Mouse (Mus musculus): ENCODE data around the gene Zfp185. TPM values are rescaled to one million over a fixed set of nuclear protein-coding genes. Genes with fewer than 3 reads are reported as not detected.
A peak's percentile ranks its signal among the peaks of the same experiment; 100 is the strongest.

Zfp185 gene
- total and polyA plus RNA-seq, 3 experiments, result not detected

GRCm38 (mm10) chrX:73053860-73054563, 66.9 kb downstream of the Zfp185 start:
- Histone ChIP-seq H3K4me2 (ENCODE audit: insufficient read depth, low read depth, poor library complexity, severe bottlenecking) (no peak overlapping the region), H3K27me3 (replicated peaks) (no peaks in the 10 kb centered on the region), H3K27ac (ENCODE audit: insufficient read depth, low read depth) (no peak overlapping the region), H3K36me3 (replicated peaks in 1 of 2; ENCODE audit: control insufficient read depth in 1 of 2, insufficient read depth in 1 of 2, low read length in 1 of 2) (no peaks in the 10 kb centered on the region), H3K9me3 (replicated peaks; ENCODE audit: low read length) (no peaks in the 10 kb centered on the region), H3K4me1 (ENCODE audit: control insufficient read depth in 1 of 2, insufficient read depth in 2 of 2) (0 out of 4 replicates have a peak, but pooled peaks cover 0 to 4% of the 10 kb centered on the region in 2 experiments), H3K9ac (ENCODE audit: insufficient read depth, low read depth) (no peak overlapping the region), H3K4me3 (replicated peaks in 1 of 3; ENCODE audit: low read depth in 2 of 3, low read length in 2 of 3, poor library complexity in 1 of 3) (no peak overlapping the region), H3K79me2 (replicated peaks; ENCODE audit: control insufficient read depth, extremely low read depth, insufficient read depth, poor library complexity, severe bottlenecking) (no peaks in the 10 kb centered on the region)
- dilution Hi-C loops (cut with MboI; ENCODE audit: extremely low pct_ligation_motif_present, extremely low pct_unique_long_range_greater_than_20kb, low sequenced_read_pairs) (no loop called here), in situ Hi-C loops (cut with MboI; ENCODE audit: low pct_ligation_motif_present, low pct_unique_long_range_greater_than_20kb, low sequenced_read_pairs) (no loop called here)
- TF ChIP-seq ELF1 (IDR thresholded peaks at IDR 0.05; ENCODE audit: low read depth, low read length) (no peak), NELFE (IDR thresholded peaks at IDR 0.05; ENCODE audit: low read depth, low read length) (no peak), CHD1 (IDR thresholded peaks at IDR 0.05; ENCODE audit: low read depth, low read length) (no peak), SMC3 (IDR thresholded peaks at IDR 0.05; ENCODE audit: low read depth, low read length) (peak; percentile 78), USF2 (conservative IDR thresholded peaks at IDR 0.05; ENCODE audit: low read depth, low read length) (no peak), MXI1 (IDR thresholded peaks at IDR 0.05; ENCODE audit: low read depth, low read length) (no peak), ZC3H11A (IDR thresholded peaks at IDR 0.05; ENCODE audit: low read depth, low read length) (peak; percentile 99), TBP (conservative IDR thresholded peaks at IDR 0.05; ENCODE audit: low read depth, low read length) (no peak), MAFK (IDR thresholded peaks at IDR 0.05; ENCODE audit: insufficient replicate concordance, low read length) (no peak), MAX (IDR thresholded peaks at IDR 0.05; ENCODE audit: low read length) (no peak), ZMIZ1 (IDR thresholded peaks at IDR 0.05; ENCODE audit: low read depth, low read length) (no peak), MEF2A (IDR thresholded peaks at IDR 0.05; ENCODE audit: borderline replicate concordance, low read depth, low read length) (peak; percentile 57; the same call in 1 of the 2 replicates), POLR2AphosphoS2 (IDR thresholded peaks at IDR 0.05; ENCODE audit: low read depth, low read length) (no peak), GABPA (IDR thresholded peaks at IDR 0.05; ENCODE audit: insufficient replicate concordance, low read depth, low read length) (no peak), USF1 (IDR thresholded peaks at IDR 0.05; ENCODE audit: low read depth, low read length) (no peak), SIN3A (IDR thresholded peaks at IDR 0.05; ENCODE audit: low read length) (no peak), HCFC1 (IDR thresholded peaks at IDR 0.05; ENCODE audit: low read depth, low read length) (peak; percentile 49), BHLHE40 (IDR thresholded peaks at IDR 0.05; ENCODE audit: low read depth, low read length) (no peak), MAZ (IDR thresholded peaks at IDR 0.05; ENCODE audit: low read depth, low read length) (no peak), MYC (IDR thresholded peaks at IDR 0.05; ENCODE audit: low read depth, low read length) (no peak), E2F4 (IDR thresholded peaks at IDR 0.05; ENCODE audit: insufficient replicate concordance, low read depth, low read length) (no peak), JUN (IDR thresholded peaks at IDR 0.05; ENCODE audit: insufficient read depth, low read depth, low read length) (no peak), KAT2A (IDR thresholded peaks at IDR 0.05; ENCODE audit: insufficient replicate concordance, low read length) (no peak), CTCF (conservative IDR thresholded peaks at IDR 0.05 in 1 of 2, IDR thresholded peaks at IDR 0.05 in 1 of 2; ENCODE audit: low read depth in 2 of 2, low read length in 2 of 2) (peak; percentile 48 to 89), ZNF384 (IDR thresholded peaks at IDR 0.05; ENCODE audit: low read depth, low read length) (no peak), POLR2A (IDR thresholded peaks at IDR 0.05; ENCODE audit: low read depth, low read length) (no peak), PAX5 (IDR thresholded peaks at IDR 0.05; ENCODE audit: low read length) (no peak), RCOR1 (conservative IDR thresholded peaks at IDR 0.05; ENCODE audit: low read depth, low read length) (no peak), RAD21 (IDR thresholded peaks at IDR 0.05; ENCODE audit: low read depth, low read length) (peak; percentile 97), IRF4 (IDR thresholded peaks at IDR 0.05; ENCODE audit: low read depth, low read length) (peak; percentile 71), CHD2 (IDR thresholded peaks at IDR 0.05; ENCODE audit: low read length) (peak; percentile 91), NRF1 (IDR thresholded peaks at IDR 0.05; ENCODE audit: low read depth, low read length) (peak; percentile 85), ZKSCAN1 (IDR thresholded peaks at IDR 0.05; ENCODE audit: borderline replicate concordance, low read depth, low read length) (no peak), ETS1 (conservative IDR thresholded peaks at IDR 0.05; ENCODE audit: low read depth, low read length) (no peak)
- peak; percentile 89 for DNase-seq (ENCODE audit: extremely low read depth)
